Mouse (Mus musculus) common myeloid progenitor, adult 5-6 weeks (primary cell): ENCODE data around the gene Cyp26a1. TPM values are rescaled to one million over a fixed set of nuclear protein-coding genes. Genes with fewer than 3 reads are reported as not detected.
A peak's percentile ranks its signal among the peaks of the same experiment; 100 is the strongest.

Experiments
- ATAC-seq: replicated peaks from 2 replicates; pipeline ENCODE4 v1.8.0; 2016; ENCODE audit warnings: low read depth, mild to moderate bottlenecking, moderate TSS enrichment, inconsistent platforms; ENCODE audit not compliant: poor library complexity, severe bottlenecking
- total RNA-seq: library from RNA; stranded (forward); fragments of 200-1000, 187-1606 nt; gene quantifications from 2 replicates; pipeline ENCODE4 v1.2.3, GENCODE M21; 2017

Gene Cyp26a1
- total RNA-seq, 1 experiment from 2014 or later: not detected

DNA sequence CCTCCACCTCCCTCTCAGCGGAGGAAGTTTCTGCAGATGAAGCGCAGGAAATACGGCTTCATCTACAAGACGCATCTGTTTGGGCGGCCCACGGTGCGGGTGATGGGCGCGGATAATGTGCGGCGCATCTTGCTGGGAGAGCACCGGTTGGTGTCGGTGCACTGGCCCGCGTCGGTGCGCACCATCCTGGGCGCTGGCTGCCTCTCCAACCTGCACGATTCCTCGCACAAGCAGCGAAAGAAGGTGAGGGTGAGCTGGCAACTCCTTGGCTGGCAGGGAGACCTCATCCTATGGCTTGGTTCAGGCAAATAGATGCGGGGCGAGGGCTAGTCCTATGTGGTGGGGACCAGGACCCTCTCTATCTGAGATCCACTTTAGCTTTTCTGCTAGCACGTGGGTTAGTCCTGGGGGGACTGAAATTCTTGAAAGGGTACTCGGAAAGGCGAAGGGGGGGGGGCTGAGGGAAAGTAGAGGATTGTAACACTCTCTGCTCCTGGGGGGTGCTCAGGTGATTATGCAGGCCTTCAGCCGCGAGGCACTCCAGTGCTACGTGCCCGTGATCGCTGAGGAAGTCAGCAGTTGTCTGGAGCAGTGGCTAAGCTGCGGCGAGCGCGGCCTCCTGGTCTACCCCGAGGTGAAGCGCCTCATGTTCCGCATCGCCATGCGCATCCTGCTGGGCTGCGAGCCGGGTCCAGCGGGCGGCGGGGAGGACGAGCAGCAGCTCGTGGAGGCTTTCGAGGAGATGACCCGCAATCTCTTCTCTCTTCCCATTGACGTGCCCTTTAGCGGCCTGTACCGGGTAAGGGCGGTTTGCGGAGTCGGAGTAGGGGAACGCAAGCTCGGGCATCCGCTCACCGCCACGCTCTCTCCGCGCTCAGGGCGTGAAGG is 919 bp downstream of the Cyp26a1 start:
- 0 out of 2 replicates have a peak, but pooled peaks have one; percentile 30 for ATAC-seq

DNA sequence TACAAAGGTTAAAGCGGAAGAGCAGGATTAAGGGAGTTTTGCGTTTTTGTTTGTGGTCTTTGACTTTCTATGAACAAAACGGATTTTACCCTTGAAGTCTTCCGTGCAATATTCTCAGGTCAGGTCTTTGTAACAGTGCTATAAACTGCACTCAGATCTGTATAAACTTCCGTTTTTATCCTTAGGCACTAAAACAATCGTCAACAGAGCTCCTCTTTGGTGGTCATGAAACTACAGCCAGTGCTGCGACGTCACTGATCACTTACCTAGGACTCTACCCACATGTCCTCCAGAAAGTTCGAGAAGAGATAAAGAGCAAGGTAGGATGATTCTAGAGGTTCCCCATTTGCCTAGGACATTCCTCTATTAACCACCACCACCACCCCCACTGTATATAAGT is 2.1 kb downstream of the Cyp26a1 start:
- no peak for ATAC-seq

DNA sequence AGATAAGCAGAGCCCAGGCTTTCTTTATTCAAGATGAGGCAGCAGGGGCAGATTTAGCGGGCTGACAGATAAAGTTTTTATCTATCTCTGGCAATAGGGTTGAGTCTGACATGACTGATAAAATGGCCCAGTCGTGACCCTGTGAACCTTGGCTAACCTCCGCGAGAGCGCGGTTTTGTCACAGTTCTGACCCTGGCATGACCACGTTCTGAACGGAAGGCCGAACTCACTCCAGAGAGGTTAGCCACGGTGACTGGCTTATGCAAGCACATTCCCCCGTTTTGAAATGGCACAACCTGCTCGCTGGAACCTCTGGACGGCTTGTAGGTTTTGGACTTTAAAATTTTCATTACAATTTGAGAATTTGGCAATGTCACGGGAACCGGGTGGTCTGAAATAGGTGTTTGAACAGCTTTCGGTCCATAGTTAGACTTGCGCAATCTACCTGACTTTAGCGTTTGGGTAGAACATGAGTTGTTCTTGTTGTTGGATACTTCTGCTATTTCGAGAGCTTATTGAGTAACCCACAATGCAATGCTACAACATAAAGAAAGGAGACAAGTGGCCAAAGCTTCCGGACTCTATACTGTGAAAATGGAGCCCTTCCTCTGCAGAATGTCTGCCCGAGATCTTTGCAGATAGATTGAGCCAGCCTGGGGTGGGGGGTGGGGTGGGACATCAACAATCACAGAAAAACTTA is 4.9 kb downstream of the Cyp26a1 start:
- ATAC-seq: no peak; the same call in 1 of the 2 replicates

DNA sequence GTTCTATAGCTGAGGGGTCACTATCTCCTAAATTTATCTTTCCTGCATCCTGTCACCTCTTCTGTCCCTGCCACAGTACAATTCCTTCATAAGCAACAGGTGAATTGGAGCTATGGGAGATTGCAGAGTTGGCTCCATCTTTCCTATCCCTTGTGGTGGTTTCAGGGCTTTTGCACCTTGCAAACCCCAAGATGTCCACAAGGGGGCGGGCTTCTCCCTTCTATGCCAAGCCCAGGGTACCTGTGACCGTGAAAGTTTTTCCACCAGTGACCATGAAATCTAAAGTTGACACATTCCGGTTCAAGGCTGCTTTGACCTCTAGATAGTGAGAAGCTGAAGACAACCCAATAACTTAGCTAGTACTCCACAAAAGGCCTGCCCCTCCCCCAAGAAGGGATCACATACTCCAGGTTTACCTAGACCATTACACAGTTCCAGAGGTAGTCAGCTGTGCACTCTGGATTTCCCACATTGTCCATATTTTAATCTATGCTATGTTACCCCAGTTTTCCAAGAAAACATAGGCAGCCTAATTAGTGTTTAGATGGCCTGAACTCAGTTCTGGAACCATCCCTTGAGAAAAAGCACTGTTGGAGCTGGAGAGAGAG is 6.4 kb downstream of the Cyp26a1 start:
- ATAC-seq: peak; percentile 77

DNA sequence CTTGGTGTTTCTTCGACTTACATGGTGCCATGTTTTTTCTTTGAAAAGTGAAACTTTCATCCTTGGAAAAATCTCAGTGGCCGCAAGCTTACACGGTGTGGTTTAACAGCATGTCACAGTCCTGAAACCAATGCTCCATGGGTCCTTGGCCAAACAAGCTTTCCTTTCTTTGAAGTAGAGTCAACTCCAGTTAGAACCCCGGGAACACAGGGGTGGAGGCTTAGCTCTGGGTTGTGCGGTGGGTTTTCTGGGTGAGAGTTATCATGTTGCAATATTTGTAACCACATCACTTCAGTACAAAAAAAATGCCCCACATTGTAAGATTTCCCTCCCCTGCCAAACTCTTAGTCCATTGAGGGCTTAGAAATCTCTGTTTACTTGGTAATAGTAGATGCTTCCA is 8.1 kb downstream of the Cyp26a1 start:
- ATAC-seq: no peak

DNA sequence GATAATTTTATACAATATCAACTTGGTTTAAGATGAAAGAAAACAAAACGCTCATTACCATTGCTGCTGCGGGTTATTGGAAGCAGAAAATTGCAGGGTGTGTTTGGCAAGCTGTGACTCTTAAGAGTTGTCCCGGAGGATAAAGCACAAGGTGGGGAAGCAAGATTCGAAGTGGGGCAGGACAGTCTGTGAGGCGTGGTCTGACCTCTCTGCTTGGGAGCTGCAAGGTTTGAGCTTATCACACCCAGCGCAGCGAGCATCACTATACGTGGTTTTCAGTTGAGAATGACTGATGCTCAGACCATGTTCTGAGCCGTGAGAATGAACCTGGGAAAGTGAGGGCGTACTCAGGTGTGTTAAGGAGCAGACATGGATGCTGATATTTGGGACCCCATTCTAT is 17.1 kb downstream of the Cyp26a1 start:
- ATAC-seq: no peak

DNA sequence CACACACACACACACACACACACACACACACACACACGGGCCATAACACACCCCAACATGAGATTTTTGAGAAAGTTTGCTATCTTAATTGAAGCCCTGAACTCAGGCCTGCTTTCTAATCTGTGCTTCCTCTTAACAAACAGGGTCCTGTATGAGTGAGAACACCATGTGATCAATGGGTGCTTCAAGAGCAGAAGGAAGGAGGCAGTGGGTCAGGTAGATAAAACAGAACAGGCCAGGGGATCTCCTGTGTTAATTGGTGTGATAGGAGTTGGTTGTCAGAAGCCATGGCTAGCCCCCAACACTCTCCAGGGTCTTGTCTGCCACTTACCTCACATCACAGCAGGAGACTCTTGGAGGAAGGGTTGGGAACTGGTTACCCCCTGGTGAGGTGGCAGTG is 18.4 kb downstream of the Cyp26a1 start:
- ATAC-seq: no peak

DNA sequence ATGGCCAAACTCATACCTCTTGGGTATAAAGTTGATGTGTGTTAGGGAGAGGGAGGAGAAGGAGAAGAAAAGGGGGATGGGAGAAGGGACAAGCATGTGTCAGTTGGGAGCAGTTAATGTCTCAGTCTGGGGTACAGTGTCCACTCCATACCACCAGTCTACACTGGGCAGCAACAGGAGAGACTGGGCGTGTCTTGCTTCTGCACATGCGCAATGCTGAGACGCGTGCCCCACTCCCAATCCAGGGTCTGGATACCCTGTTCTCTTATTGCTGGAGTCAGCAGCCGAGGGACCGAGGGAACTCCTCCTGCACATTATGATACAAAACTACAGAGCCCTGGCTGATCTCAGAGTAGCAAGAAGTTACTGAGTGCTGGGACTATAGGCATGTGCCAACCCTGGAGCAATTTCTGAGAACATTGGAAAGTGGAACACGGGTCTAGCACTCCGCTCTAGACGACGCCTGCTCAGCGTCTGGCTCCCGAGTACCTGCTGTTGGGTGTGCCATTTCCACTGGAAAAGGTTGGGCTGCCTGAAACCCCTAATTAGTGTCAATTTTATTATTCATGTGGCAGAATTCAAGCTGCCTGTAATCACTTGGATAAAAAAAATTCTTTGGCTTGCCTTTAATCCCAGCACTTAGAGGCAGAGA is 19.1 kb downstream of the Cyp26a1 start:
- no peak for ATAC-seq

DNA sequence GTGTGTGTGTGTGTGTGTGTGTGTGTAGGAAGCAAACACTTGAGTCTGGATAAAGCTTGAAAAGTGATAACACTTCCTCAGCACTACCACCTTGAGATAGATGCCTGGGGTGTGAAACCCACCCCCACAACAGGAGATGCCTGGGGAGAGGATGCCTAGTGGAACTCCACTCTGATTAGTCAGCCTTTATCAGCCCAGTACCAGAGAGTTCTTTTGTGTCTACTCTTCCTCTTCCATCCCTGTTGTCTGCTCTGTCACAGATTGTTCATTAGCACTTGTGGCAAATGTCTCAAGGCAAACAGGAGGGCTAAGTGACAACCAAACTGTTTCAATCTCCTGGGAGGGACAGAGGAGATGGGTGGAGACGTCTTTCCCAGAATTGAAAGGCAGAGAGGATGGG is 21.6 kb downstream of the Cyp26a1 start:
- no peak for ATAC-seq

DNA sequence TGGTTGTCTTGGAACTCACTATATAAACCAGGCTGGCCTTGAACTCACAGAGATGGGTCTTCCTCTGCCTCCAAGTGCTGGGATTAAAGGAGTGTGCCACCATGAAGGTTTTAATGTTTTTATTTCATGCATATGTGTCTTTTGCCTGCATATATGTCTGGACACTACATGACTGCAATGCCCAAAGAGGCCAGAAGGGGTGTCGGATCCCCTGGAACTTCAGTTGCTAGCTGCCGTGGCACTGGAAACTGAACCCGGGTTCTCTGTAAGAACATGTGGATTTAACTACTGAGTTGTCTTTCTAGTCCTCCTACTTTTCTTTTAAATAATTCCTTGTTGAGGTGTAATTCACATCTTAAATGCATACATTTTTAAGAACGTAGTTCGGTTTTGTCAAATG is 27.0 kb downstream of the Cyp26a1 start:
- no peak for ATAC-seq

DNA sequence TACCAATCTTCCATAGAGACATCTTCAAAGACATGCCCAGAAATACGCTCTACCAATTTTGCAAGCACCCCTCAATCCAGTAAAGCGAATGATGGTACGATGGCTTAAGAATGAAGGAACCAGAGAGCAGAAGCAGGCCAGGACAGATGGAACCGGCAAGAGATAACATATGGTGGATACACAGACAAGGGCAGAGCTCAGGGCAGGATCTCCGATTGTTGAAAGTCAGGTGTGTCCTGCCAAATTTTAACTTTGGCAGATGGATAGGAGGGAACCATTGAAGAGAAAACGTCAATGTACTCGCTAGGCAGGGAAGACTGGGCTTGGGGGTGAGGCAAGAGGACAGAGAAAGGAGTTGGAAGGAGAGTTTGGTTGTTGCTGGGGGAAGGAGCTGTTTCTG is 29.0 kb downstream of the Cyp26a1 start:
- ATAC-seq: no peak

DNA sequence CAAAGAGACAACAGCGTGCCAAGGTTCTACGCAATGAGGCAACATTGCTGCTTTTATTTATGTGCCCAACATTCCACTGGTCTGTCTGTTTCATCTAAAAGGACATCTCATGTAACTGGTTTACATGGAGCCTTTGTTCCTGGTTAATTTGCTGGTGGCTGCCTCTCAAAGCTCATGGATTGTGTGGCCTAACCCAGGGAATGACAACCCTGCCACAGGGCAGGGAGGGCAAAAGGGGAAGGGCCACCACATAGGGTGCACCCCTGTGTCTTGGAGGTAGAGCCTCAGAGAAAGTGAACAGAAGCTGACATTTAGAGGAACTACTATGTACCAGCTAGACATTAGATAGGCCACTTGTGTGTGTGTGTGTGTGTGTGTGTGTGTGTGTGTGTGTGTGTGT is 29.8 kb downstream of the Cyp26a1 start:
- no peak for ATAC-seq

DNA sequence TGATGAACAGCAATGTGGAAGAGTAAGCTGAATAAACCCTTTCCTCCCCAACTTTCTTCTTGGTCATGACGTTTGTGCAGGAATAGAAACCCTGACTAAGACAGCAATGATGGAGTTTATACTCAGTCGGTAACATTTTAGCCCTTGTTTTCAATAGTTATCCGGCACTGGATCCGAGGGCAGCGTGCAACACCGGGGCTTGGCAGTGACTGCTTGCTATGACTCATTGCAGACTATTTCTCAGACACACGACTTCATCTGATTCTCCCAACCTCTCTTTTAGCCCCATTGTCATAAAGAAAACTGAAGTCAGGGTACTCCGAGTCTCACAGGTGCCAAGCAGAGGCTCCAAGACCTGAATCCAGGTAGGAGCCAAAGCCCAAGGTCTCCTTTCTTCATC is 37.8 kb downstream of the Cyp26a1 start:
- no peak for ATAC-seq

DNA sequence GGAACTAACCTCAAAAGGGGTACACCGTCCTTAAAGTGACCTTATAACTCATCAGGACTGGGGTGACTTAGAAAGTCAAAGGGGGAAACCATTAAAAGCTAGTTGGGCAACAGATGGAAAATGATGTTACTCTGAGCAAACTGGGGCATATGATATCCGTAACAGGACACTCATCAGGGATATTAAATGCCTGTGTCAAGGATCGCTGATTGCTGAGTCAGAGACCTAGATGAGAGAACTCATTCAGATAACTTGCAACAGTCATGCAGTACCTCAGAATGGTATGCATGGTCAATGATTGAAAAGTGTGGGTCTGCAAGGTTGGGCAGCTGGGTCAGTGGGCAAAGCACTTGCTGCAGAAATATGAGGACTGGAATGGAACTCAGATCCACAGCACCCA is 41.0 kb downstream of the Cyp26a1 start:
- no peak for ATAC-seq

DNA sequence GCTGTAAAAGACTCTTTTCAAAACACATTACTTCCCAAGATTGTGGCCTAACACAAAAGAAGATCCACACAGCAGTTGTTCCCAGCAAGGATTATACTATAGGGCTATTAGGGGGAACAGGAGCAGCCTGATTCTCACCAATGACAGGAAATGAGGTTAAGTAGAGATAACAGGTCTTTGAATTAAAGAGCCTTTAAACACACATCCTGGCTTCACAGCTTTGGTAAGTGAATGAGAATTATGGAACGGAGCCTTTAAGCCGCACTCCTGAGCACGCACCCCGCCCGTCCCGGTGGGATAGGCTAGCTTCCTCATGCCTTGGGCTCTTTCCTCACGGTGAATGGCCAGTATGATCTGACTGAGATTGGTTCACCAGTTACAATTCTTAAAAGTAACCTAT is 42.4 kb downstream of the Cyp26a1 start:
- ATAC-seq: peak; percentile 42; the same call in 1 of the 2 replicates

Other genes with a start within 250 kb of the Cyp26a1 start
- gene Exoc6, start 147.4 kb upstream of the Cyp26a1 start, total RNA-seq: 108 and 109 TPM in 2 replicates
- 0.44 TPM in 1 of 2 replicates, not detected in the other for gene Cyp26c1, start 12.2 kb upstream of the Cyp26a1 start, total RNA-seq